Mouse (Mus musculus): ENCODE measurements at regions not wholly inside any gene's neighbourhood (a gene's known extent, or its start where the extent isn't known, plus 50 kb on each side); places are given as distances from the start of the nearest gene placed in this dataset.
A peak's percentile ranks its signal among the peaks of the same experiment; 100 is the strongest.

DNA sequence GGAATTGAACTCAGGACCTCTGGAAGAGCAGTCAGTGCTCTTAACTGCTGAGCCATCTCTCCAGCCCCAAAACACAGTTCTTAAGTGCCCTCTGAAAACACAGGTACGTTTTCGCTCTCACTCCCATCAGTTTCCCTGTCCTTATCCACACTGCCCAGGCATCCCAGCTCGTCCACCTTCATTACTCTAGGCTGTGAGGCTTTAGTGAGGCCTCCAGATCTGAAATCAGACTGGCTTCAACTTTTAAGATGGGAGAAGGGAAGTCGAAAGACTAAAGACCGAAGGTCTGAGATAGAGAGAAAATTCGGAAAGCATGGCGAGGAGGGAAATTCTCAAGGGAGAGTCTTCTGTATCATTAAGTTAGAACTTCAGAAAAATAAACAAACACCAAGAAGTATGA lies 54.8 kb upstream of the Tet2 start:
- Histone ChIP-seq H3K27ac (no peak overlapping the region), H3K4me3 (ENCODE audit: inconsistent target) (no peak overlapping the region), H3K79me2 (ENCODE audit: inconsistent target) (no peaks in the 10 kb centered on the region), H3K36me3 (ENCODE audit: inconsistent target) (no peaks in the 10 kb centered on the region)
- WGBS (ENCODE audit: missing documents): 95% methylated on average over 7 of the region's 7 CpGs

DNA sequence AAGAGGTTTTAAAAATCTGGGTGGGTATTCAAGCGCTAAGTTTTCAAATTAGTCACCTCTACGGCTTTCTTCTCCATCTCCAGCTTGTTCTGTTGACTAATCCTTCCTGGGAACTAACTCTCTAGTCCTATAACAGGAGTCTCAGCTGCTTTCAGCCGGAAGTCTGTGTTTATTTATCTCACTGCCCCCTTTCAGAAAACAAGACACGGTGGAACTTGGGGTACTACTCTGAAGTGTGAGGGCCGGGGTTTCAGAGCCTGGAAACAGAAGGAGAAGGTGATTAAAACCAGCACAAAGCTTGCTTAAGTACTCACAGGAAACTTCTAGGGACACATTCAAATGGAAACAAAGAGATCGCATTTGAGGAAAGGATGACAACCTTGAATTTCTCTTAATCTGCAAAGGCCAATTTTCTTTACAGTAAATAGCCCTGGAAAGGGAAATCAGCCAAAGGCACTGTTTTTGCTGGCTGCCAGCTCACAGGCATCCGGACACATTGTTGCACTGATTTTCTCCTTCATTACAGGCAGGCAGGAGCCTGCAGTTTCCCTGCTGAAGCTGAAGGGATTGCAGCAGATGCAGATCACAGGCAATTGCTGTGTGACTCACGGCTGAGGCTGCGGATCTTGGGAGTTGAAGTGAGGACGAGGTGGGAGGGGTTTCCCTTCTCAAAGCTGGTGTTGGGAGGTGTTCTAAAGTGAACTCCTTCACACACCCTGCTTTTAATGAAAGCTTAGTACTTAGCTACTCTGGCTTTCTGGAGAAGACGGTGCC lies 55.7 kb upstream of the Tet2 start:
- Histone ChIP-seq H3K4me3 (ENCODE audit: inconsistent target) (no peak overlapping the region), H3K79me2 (ENCODE audit: inconsistent target) (no peaks in the 10 kb centered on the region), H3K36me3 (ENCODE audit: inconsistent target) (no peaks in the 10 kb centered on the region), H3K27ac (no peak overlapping the region)
- WGBS (ENCODE audit: missing documents): 66% methylated on average over 11 of the region's 11 CpGs

DNA sequence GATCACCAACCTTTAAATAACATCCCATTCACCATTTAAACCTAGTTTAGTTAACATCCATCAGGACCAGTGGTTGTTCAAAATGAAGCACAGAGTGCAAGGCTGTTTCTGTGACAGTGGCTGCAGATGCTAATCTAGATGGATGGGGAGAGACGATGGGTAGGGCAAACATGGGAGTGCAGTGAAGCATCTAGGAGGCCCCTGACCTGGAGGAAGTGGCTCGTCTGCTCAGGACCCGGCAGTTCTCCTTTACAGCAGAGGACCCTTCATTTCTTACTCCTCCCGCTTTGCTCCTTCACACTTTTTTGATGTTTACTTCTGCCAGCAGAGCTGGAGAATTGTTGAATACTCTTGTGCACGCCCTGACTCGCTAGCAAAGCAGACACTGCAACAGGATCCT lies 60.5 kb upstream of the Tet2 start:
- Histone ChIP-seq H3K27ac (no peak overlapping the region), H3K36me3 (ENCODE audit: inconsistent target) (no peaks in the 10 kb centered on the region), H3K4me3 (ENCODE audit: inconsistent target) (no peak overlapping the region), H3K79me2 (ENCODE audit: inconsistent target) (no peaks in the 10 kb centered on the region)
- 72% methylated on average over 6 of the region's 6 CpGs for WGBS (ENCODE audit: missing documents)

GRCm38 (mm10) chr3:133608845-133609261 lies 63.9 kb upstream of the Tet2 start:
- Histone ChIP-seq H3K36me3 (ENCODE audit: inconsistent target) (no peaks in the 10 kb centered on the region), H3K79me2 (ENCODE audit: inconsistent target) (no peaks in the 10 kb centered on the region), H3K27ac (no peak overlapping the region), H3K4me3 (ENCODE audit: inconsistent target) (no peak overlapping the region)
- WGBS (ENCODE audit: missing documents): 92% methylated on average over 2 of the region's 3 CpGs

- H3K4me3 ChIP-seq (ENCODE audit: inconsistent target): no peak overlapping the region
- H3K27ac ChIP-seq: no peak overlapping the region
- H3K36me3 ChIP-seq (ENCODE audit: inconsistent target): no peaks in the 10 kb centered on the region
- no peaks in the 10 kb centered on the region for H3K79me2 ChIP-seq (ENCODE audit: inconsistent target)
- 81% methylated on average over 12 of the region's 12 CpGs for WGBS (ENCODE audit: missing documents)
Measured at GRCm38 (mm10) chr3:133613836-133614711, 69.1 kb upstream of the Tet2 start.

DNA sequence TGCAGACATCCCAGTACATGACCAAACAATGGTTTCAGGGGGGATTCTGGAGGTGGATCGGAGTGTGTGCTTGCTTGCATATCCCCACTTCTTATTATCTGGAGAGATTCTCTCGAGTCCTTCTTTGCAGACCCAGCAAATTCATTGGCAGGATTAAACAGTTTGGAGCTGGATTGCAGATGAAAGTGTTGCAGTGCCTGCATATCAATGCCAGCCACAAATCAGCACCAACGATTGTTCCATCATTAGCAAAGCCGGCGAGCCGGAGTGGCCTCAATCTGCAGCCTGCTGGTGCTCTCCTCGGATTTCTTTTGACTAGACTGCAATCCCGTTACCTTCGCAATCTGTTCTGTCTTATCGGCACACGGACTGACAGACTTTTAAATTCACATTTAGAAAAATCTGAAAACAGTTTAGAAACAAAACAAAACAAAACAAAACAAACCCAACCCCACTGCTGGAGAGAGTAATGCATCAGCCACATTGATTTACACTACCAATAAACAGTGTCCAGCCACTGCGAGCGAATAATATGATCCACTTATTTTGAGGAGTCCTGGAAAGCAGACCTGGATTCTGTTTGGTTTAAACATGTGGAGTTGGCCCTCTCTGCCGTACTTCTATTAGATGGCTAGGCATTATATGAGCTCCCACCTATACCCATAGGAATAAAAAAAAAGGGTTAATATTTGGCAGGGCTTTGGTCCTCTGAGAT lies 69.9 kb upstream of the Tet2 start:
- WGBS (ENCODE audit: missing documents): 93% methylated on average over 14 of the region's 14 CpGs
- Histone ChIP-seq H3K4me3 (ENCODE audit: inconsistent target) (no peak overlapping the region), H3K27ac (no peak overlapping the region), H3K79me2 (ENCODE audit: inconsistent target) (no peaks in the 10 kb centered on the region), H3K36me3 (ENCODE audit: inconsistent target) (no peaks in the 10 kb centered on the region)

DNA sequence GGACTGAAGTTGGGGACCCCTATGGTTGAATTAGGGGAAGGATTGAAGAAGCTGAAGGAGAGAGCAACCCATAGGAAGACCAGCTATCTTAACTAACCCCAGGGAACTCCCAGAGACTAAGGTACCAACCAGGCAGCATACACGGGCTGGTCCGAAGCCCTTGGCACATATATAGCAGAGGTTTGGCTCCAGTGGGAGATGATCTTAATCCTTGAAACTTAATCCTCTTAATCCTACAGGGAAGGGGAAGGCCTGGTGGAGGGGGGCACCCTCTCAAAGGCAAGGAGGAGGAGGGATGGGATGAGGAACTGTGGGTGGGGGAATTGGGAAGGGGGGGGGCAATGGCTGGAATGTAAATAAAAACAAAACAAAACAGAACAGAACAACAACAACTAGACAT lies 72.1 kb upstream of the Tet2 start:
- WGBS (ENCODE audit: missing documents): 95% methylated on average over 2 of the region's 2 CpGs
- Histone ChIP-seq H3K36me3 (ENCODE audit: inconsistent target) (no peaks in the 10 kb centered on the region), H3K4me3 (ENCODE audit: inconsistent target) (no peak overlapping the region), H3K79me2 (ENCODE audit: inconsistent target) (no peaks in the 10 kb centered on the region), H3K27ac (no peak overlapping the region)

DNA sequence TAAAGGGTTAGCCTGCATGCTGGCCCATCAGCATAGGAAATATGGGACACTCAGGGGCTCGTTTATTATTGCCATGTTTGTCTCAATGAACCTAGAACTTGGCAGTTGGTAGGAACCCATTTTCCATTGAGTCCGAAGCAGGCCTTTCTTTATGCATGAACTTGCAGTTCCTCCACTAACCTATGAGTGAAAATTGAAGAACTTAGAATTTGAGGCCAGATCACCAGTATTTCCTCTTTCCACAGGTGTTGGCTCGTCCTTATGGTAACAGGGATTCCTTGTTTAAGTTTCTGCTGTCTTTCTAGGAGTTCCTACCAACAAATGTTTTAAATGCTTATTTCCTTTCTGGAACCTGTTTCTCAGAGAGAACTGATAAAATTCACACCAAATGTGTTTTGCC lies 73.6 kb upstream of the Tet2 start:
- Histone ChIP-seq H3K4me3 (ENCODE audit: inconsistent target) (no peak overlapping the region), H3K79me2 (ENCODE audit: inconsistent target) (no peaks in the 10 kb centered on the region), H3K27ac (no peak overlapping the region), H3K36me3 (ENCODE audit: inconsistent target) (no peaks in the 10 kb centered on the region)
- 54% methylated on average over 3 of the region's 3 CpGs for WGBS (ENCODE audit: missing documents)

DNA sequence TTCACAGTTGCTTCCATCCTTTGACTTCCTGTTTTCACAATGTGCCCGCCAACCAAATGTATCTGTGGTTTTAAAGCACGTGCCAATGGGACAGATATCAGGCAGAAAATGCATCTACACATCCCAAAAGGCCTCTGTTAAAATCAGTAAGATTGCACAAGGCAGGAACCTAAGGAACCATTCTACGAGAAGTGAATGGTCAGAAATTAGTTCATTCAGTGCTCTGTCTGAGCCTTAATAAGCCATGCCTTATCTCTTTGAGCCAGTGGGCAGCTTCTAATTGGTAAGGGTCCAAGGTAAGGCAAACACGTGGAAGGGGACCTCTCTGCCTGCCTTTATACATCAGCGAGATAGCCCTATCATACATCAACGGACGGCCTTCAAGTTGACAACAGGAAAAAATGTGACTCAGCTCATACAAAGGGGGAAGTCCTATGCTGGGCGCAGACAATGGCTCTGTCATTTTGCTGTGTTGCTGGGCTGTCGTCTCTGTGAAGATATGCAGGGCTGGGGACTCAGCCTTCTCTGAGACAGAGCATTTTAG lies 78.3 kb upstream of the Tet2 start:
- peak overlapping the region; percentile 88 for H3K27ac ChIP-seq
- H3K79me2 ChIP-seq (ENCODE audit: inconsistent target): no peaks in the 10 kb centered on the region
- H3K4me3 ChIP-seq (ENCODE audit: inconsistent target): no peak overlapping the region
- no peaks in the 10 kb centered on the region for H3K36me3 ChIP-seq (ENCODE audit: inconsistent target)
- under 1% methylated on average over 9 of the region's 9 CpGs for WGBS (ENCODE audit: missing documents)

GRCm38 (mm10) chr3:133624079-133624875 lies 79.3 kb upstream of the Tet2 start:
- Histone ChIP-seq H3K79me2 (ENCODE audit: inconsistent target) (no peaks in the 10 kb centered on the region), H3K27ac (peak overlapping the region; percentile 88), H3K4me3 (ENCODE audit: inconsistent target) (no peak overlapping the region), H3K36me3 (ENCODE audit: inconsistent target) (no peaks in the 10 kb centered on the region)
- WGBS (ENCODE audit: missing documents): 65% methylated on average over 3 of the region's 3 CpGs

DNA sequence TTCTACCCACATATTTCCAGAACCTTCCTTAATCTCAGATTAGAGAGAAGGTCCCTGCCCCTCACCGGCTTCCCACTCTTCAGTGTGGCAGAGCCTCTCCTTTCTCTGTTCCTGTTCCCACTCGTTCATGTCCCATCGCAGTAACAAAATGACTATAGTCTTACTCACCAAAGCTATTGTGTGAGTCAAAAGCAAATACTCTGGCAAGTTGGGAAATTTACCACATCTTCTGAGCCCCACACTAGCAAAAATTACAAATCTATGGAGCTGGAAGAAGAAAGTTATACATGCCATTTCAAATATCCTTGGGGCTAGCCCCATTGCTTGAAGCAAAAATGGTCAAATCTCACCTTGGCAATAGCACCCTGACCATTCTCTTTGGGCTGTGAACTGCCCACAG lies 80.1 kb upstream of the Tet2 start:
- no peaks in the 10 kb centered on the region for H3K79me2 ChIP-seq (ENCODE audit: inconsistent target)
- H3K27ac ChIP-seq: no peak overlapping the region
- no peaks in the 10 kb centered on the region for H3K36me3 ChIP-seq (ENCODE audit: inconsistent target)
- no peak overlapping the region for H3K4me3 ChIP-seq (ENCODE audit: inconsistent target)
- whole genome bisulfite sequencing (ENCODE audit: missing documents): 48% methylated on average over 3 of the region's 3 CpGs

GRCm38 (mm10) chr3:133626442-133626841 lies 81.5 kb upstream of the Tet2 start:
- no peaks in the 10 kb centered on the region for H3K79me2 ChIP-seq (ENCODE audit: inconsistent target)
- H3K36me3 ChIP-seq (ENCODE audit: inconsistent target): no peaks in the 10 kb centered on the region
- no peak overlapping the region for H3K4me3 ChIP-seq (ENCODE audit: inconsistent target)
- WGBS (ENCODE audit: missing documents): 0% methylated on average over 1 of the region's 1 CpGs
- 0 out of 2 replicates have a peak overlapping the region, but pooled peaks have one; percentile 4 for H3K27ac ChIP-seq

- Histone ChIP-seq H3K27ac (no peak overlapping the region), H3K4me3 (ENCODE audit: inconsistent target) (no peak overlapping the region), H3K79me2 (ENCODE audit: inconsistent target) (no peaks in the 10 kb centered on the region), H3K36me3 (ENCODE audit: inconsistent target) (no peaks in the 10 kb centered on the region)
- WGBS (ENCODE audit: missing documents): 76% methylated on average over 3 of the region's 3 CpGs
Measured at GRCm38 (mm10) chr3:133627116-133627844, 82.3 kb upstream of the Tet2 start.

Data from macrophage (primary cell).